Mouse (Mus musculus) liver, postnatal 0 days (tissue): ENCODE data around the gene Chst2. TPM values are rescaled to one million over a fixed set of nuclear protein-coding genes. Genes with fewer than 3 reads are reported as not detected.

Experiments
- ATAC-seq: fragments of 200-750 bp; cut with Nextera tagmentation; 2 replicates; pipeline ENCODE4 v1.8.0; 2017; ENCODE audit warnings: mild to moderate bottlenecking, moderate library complexity
- DNase-seq: peaks from one replicate; pipeline ENCODE4 v3.0.0-alpha.2; 2016
- H3K27ac ChIP-seq: fragments of 300-500 bp; sonication (generic); 2 replicates; pipeline ENCODE4 v1.5.1; 2014; ENCODE audit warnings: antibody characterized with exemption, moderate library complexity, mild to moderate bottlenecking, low read depth
- H3K27me3 ChIP-seq: fragments of 300-500 bp; sonication (generic); 2 replicates; pipeline ENCODE4 v1.6.1; 2014; ENCODE audit warnings: low read length, control low read depth, mixed read lengths; ENCODE audit not compliant: insufficient read depth
- H3K36me3 ChIP-seq: fragments of 300-500 bp; sonication (generic); replicated peaks from 2 replicates; pipeline ENCODE4 v1.6.1; 2014; ENCODE audit warnings: mild to moderate bottlenecking, control low read depth, low read length, moderate library complexity, mixed read lengths; ENCODE audit not compliant: insufficient read depth
- H3K4me1 ChIP-seq: fragments of 300-500 bp; sonication (generic); 2 replicates; pipeline ENCODE4 v1.6.1; 2014; ENCODE audit warnings: antibody characterized with exemption, mild to moderate bottlenecking, control low read depth; ENCODE audit not compliant: insufficient read depth
- H3K4me2 ChIP-seq: fragments of 300-500 bp; sonication (generic); 2 replicates; pipeline ENCODE4 v1.6.1; 2014; ENCODE audit warnings: low read depth, mild to moderate bottlenecking, low read length, moderate library complexity, mixed read lengths
- H3K4me3 ChIP-seq: fragments of 300-500 bp; sonication (generic); 2 replicates; pipeline ENCODE4 v1.5.1; 2014; ENCODE audit warnings: low read depth, low read length
- H3K9ac ChIP-seq: fragments of 300-500 bp; sonication (generic); replicated peaks from 2 replicates; pipeline ENCODE4 v1.6.1; 2014; ENCODE audit warnings: mild to moderate bottlenecking, moderate library complexity
- H3K9me3 ChIP-seq: fragments of 300-500 bp; sonication (generic); 2 replicates; pipeline ENCODE4 v1.6.1; 2016; ENCODE audit warnings: mild to moderate bottlenecking, control low read depth, low read length, mixed read lengths
- CTCF ChIP-seq: sonication (generic); IDR thresholded peaks from 2 replicates; pipeline ENCODE4 v1.5.1; 2016; ENCODE audit warnings: antibody characterized with exemption, low read depth
- EP300 ChIP-seq: IDR thresholded peaks from 2 replicates; pipeline ENCODE4 v1.6.1; 2016; ENCODE audit warnings: antibody characterized with exemption, low read depth, mild to moderate bottlenecking
- WGBS: fragments of 180-500 bp; shearing (Covaris S2); extraction: QIAGEN DNeasy Blood & Tissue Kit; methylation state at CpG from one replicate; pipeline ENCODE4 v1.1.7; 2014; ENCODE audit not compliant: insufficient replicate concordance; 5-methylcytosine and 5-hydroxymethylcytosine counted together
- polyA plus RNA-seq: library from polyadenylated mRNA; unstranded; fragments of >200 nt; fragmentation: Nextera tagmentation; extraction: Ambion mirVana; gene quantifications from 2 replicates; pipeline ENCODE4 v1.2.1, GENCODE M21; 2015

Gene Chst2
- polyA plus RNA-seq, 1 experiment from 2014 or later = 0.29 TPM

DNA sequence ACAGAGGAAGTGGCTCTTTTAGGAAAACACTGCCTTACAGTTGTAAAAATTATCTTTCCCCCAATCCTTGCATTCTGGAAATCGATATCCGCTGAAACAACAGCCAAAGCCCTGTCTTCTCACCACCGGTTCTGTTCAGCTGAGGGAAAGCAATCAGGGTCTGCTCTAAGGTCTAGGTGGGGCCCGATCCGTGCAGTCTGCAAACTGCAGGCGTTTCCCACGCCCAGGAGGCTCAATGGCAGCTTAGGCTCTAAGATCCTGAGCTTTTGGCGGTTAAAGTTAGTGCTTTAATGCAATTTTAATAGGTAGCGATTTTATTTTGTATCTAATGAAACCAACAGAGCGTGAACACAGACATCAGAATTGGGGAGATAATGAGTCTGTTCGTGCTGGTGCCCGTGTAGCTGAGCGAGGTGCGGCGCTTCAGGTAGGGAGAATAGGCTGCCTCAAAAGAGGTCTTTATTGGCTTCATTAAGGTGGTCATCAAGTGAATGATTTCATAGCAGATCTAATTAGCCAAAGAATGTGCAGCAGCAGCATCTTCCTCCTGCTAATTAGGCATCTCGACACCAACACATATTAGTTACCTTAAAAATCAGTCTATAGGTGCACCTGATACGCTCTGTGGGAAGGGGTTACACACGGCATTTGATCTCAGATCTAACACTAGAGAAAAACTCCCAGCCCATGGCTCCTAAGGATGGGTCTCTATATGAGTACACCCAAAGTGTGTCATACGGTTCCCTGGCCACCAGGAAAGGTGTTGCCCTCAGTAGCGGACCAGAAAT is 29.2 kb upstream of the Chst2 start:
- ATAC-seq = no peak
- no peaks in the 10 kb centered on the region for H3K36me3 ChIP-seq
- no peak for DNase-seq
- no peak overlapping the region for H3K4me2 ChIP-seq
- no peak overlapping the region for H3K27ac ChIP-seq
- TF ChIP-seq CTCF = no peak
- no peak for TF ChIP-seq EP300
- 73% methylated on average over 20 of the region's 20 CpGs for WGBS
- no peaks in the 10 kb centered on the region for H3K27me3 ChIP-seq
- no peaks in the 10 kb centered on the region for H3K9me3 ChIP-seq
- H3K9ac ChIP-seq = no peak overlapping the region
- H3K4me1 ChIP-seq = no peaks in the 10 kb centered on the region
- no peak overlapping the region for H3K4me3 ChIP-seq

DNA sequence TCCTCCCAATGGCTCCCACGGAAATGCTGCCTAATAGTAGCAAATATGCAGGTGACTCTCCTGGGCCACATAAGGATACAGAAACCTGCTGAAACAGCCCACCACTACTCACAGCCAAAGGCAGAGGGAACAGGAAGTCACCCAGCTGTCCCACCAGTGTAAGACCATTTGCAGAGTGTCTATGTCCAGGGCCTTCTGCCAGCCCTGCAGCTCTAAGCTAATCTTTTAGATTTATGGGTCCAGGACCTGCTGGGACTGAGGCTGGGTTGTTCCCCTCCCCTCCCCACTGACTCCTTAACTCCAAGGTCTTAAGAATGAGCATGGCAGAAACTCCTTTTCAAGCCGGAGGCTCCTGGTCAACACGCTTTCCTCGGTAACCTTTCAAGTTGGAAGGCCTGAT is 21.8 kb upstream of the Chst2 start:
- Histone ChIP-seq H3K9ac (no peak overlapping the region), H3K27me3 (no peaks in the 10 kb centered on the region), H3K4me3 (no peak overlapping the region), H3K4me1 (no peaks in the 10 kb centered on the region), H3K27ac (no peak overlapping the region), H3K9me3 (no peaks in the 10 kb centered on the region), H3K4me2 (no peak overlapping the region), H3K36me3 (no peaks in the 10 kb centered on the region)
- no peak for ATAC-seq
- no peak for DNase-seq
- TF ChIP-seq CTCF (no peak), EP300 (no peak)
- WGBS = 87% methylated on average over 4 of the region's 4 CpGs

DNA sequence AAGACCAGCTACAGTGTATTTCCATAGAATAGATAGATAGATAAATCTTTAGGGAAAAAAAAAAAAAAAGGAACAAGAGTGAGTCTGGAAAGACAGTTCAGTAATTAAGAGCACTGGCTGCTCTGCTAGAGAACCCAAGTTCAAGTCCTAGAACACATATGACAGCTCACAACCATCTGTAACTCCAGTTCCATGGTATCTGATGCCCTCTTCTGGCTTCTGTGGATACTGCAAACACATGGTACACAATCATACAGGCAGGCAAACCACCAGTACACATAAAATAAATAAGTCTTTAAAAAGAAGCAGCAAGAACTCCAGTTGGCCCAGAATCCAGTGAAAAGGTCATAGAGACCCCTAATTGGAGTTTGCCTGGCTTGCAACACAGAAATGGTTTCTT is 7.4 kb upstream of the Chst2 start:
- Histone ChIP-seq H3K27me3 (peaks cover 10% of the 10 kb centered on the region), H3K4me3 (no peak overlapping the region), H3K4me1 (no peaks in the 10 kb centered on the region), H3K36me3 (no peaks in the 10 kb centered on the region), H3K4me2 (no peak overlapping the region), H3K9ac (no peak overlapping the region), H3K9me3 (peaks cover 3% of the 10 kb centered on the region; the same call in 1 of the 2 replicates), H3K27ac (no peak overlapping the region)
- no peak for ATAC-seq
- no peak for DNase-seq
- TF ChIP-seq CTCF (0 out of 2 replicates have a peak, but pooled peaks have one; percentile 15), EP300 (no peak)

DNA sequence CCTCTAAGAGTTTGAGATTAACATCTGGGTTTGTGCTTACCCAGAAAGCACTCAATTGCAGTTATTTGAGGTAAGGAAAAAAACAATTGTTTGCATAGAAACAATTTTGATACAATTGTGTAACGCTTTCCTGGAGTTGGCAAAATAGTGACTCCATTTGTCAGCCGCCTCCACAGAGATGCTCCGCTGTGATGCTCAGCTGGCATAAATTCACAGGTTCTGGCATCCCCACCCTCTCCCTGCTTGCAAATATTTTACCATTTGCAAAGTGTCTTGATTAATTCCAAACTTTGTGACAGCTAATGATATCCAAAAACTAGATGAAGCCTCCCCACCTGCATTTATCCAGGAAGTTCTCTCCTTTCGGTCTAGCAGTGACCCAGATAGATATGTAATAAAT is 5.5 kb upstream of the Chst2 start:
- ATAC-seq (no peak), DNase-seq (no peak)
- no peak overlapping the region for H3K4me2 ChIP-seq
- peaks cover 26% of the 10 kb centered on the region for H3K27me3 ChIP-seq
- H3K4me1 ChIP-seq = 0 out of 2 replicates have a peak, but pooled peaks cover 7% of the 10 kb centered on the region
- TF ChIP-seq EP300 (no peak), CTCF (no peak)
- H3K9ac ChIP-seq = no peak overlapping the region
- no peaks in the 10 kb centered on the region for H3K36me3 ChIP-seq
- H3K27ac ChIP-seq = no peak overlapping the region
- peaks cover 3% of the 10 kb centered on the region; the same call in 1 of the 2 replicates for H3K9me3 ChIP-seq
- 80% methylated on average over 4 of the region's 4 CpGs for WGBS
- H3K4me3 ChIP-seq = no peak overlapping the region

DNA sequence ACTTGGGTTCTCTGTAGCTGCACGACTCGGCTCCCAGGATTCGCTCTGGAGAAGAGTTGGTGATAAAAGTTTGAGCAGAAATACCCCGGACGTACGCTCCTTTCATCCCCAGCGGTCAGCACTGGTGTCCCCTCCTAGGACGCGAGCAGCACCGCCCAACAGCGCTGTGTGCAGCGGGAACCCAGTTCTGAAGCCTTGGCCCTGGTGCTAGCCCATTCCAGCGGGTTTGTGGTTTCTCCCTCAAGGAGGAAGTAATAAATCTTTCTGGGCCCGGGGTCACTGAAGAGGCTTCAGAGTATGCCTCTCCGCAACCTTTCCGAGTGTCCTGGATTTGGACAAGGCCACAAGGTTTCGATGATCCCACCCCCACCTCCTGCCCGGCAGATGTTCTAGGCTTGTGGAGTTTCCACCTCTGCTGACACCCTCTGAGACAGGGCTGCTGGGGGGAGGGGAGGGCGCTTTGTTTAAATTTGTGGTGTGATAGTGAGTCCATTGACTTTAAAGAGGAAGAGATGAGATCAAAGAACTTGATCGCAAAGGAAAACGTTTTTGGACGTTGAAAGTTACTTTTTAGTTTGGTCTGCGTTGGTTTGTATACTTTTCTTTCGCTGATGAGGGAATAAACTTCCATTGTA is 1.2 kb upstream of the Chst2 start:
- under 1% methylated on average over 24 of the region's 24 CpGs for WGBS
- Histone ChIP-seq H3K4me2 (peak overlapping the region; percentile 75), H3K27ac (no peak overlapping the region), H3K9me3 (no peaks in the 10 kb centered on the region), H3K27me3 (peaks cover 60% of the 10 kb centered on the region), H3K36me3 (no peaks in the 10 kb centered on the region), H3K4me1 (peaks cover 15% of the 10 kb centered on the region; the same call in 1 of the 2 replicates), H3K9ac (no peak overlapping the region), H3K4me3 (peak overlapping the region; percentile 53)
- ATAC-seq = peak; percentile 16; the same call in 1 of the 2 replicates
- TF ChIP-seq CTCF = no peak
- no peak for TF ChIP-seq EP300
- no peak for DNase-seq

DNA sequence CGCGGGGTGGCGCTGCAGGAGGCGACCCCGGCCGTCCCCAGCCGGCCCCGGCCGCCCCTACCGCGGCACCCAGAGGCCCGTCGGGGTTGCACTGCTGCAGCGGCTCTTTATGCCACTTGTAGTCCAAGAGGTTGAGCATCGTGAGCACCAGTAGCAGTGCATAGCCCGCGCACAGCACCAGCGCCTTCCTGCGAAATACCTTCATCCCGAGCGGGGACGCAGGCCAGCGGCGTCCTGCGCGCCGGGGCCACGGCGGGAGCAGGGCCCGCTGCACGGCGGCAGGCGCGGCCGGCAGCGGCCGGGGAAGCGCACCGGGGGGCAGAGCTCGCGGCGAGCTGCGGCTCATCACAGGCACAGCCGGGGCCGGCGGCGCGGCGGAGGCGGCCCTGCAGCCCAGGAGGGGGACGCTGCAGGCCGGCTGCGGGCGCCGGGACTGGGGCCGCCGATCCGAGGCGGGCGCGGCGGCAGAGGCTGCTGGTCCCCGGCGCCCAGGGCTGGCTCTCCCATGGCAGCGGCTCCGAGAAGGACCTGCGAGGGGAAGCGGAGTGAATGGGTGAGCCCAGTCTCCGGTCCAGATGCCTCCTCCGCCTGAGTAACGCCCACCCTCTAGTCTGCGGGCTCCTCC is 464 bp downstream of the Chst2 start:
- peak overlapping the region; percentile 11; the same call in 1 of the 2 replicates for H3K9ac ChIP-seq
- peak overlapping the region; percentile 53 for H3K4me3 ChIP-seq
- TF ChIP-seq CTCF (no peak), EP300 (no peak)
- H3K36me3 ChIP-seq = no peaks in the 10 kb centered on the region
- ATAC-seq (peak; percentile 27; the same call in 1 of the 2 replicates), DNase-seq (no peak)
- H3K27ac ChIP-seq = no peak overlapping the region
- WGBS = 1% methylated on average over 43 of the region's 72 CpGs
- H3K27me3 ChIP-seq = peaks cover 60% of the 10 kb centered on the region
- no peaks in the 10 kb centered on the region for H3K9me3 ChIP-seq
- peaks cover 15% of the 10 kb centered on the region; the same call in 1 of the 2 replicates for H3K4me1 ChIP-seq
- peak overlapping the region; percentile 75 for H3K4me2 ChIP-seq
